Mouse (Mus musculus): ENCODE results near the gene Kif2c. TPM values are rescaled to one million over a fixed set of nuclear protein-coding genes. Genes with fewer than 3 reads are reported as not detected.

The Kif2c gene
- polyA plus RNA-seq (2012; rRNA removed) = 0.40 and 0.54 TPM in 2 replicates

- TF ChIP-seq POLR2A (IDR thresholded peaks at IDR 0.05; ENCODE audit: extremely low read depth, insufficient read depth, low read length) (peak; percentile 73; the same call in 1 of the 2 replicates), CTCF (IDR thresholded peaks at IDR 0.05; ENCODE audit: extremely low read depth, insufficient read depth, low read length) (no peak)
- Histone ChIP-seq H3K4me1 (ENCODE audit: control insufficient read depth, insufficient read depth, low read length) (no peaks in the 10 kb centered on the region), H3K4me3 (ENCODE audit: insufficient read depth, low read length) (peak within 1 kb of the TSS; percentile 43), H3K27ac (ENCODE audit: insufficient read depth, low read length) (no peak within 1 kb of the TSS)
Measured at GRCm38 (mm10) chr4:117181863-117182758, at the start of gene Kif2c. Gene Kif2c (minus strand): TSS chr4:117182639.

GRCm38 (mm10) chr4:117231208-117231607 is 48.8 kb upstream of the Kif2c start:
- Histone ChIP-seq H3K4me3 (ENCODE audit: insufficient read depth, low read length) (no peak overlapping the region), H3K27ac (ENCODE audit: insufficient read depth, low read length) (no peak overlapping the region), H3K4me1 (ENCODE audit: control insufficient read depth, insufficient read depth, low read length) (no peaks in the 10 kb centered on the region)
- TF ChIP-seq CTCF (IDR thresholded peaks at IDR 0.05; ENCODE audit: extremely low read depth, insufficient read depth, low read length) (no peak), POLR2A (IDR thresholded peaks at IDR 0.05; ENCODE audit: extremely low read depth, insufficient read depth, low read length) (no peak)

GRCm38 (mm10) chr4:117230331-117230730 is 47.9 kb upstream of the Kif2c start:
- no peak overlapping the region for H3K4me3 ChIP-seq (ENCODE audit: insufficient read depth, low read length)
- TF ChIP-seq POLR2A (IDR thresholded peaks at IDR 0.05; ENCODE audit: extremely low read depth, insufficient read depth, low read length) = no peak
- no peak for TF ChIP-seq CTCF (IDR thresholded peaks at IDR 0.05; ENCODE audit: extremely low read depth, insufficient read depth, low read length)
- H3K4me1 ChIP-seq (ENCODE audit: control insufficient read depth, insufficient read depth, low read length) = no peaks in the 10 kb centered on the region
- H3K27ac ChIP-seq (ENCODE audit: insufficient read depth, low read length) = no peak overlapping the region

GRCm38 (mm10) chr4:117229590-117229989 is 47.2 kb upstream of the Kif2c start:
- Histone ChIP-seq H3K4me3 (ENCODE audit: insufficient read depth, low read length) (no peak overlapping the region), H3K4me1 (ENCODE audit: control insufficient read depth, insufficient read depth, low read length) (peaks cover 3% of the 10 kb centered on the region), H3K27ac (ENCODE audit: insufficient read depth, low read length) (no peak overlapping the region)
- no peak for TF ChIP-seq POLR2A (IDR thresholded peaks at IDR 0.05; ENCODE audit: extremely low read depth, insufficient read depth, low read length)
- no peak for TF ChIP-seq CTCF (IDR thresholded peaks at IDR 0.05; ENCODE audit: extremely low read depth, insufficient read depth, low read length)

- H3K27ac ChIP-seq (ENCODE audit: insufficient read depth, low read length) = no peak overlapping the region
- H3K4me1 ChIP-seq (ENCODE audit: control insufficient read depth, insufficient read depth, low read length) = peaks cover 3% of the 10 kb centered on the region
- TF ChIP-seq POLR2A (IDR thresholded peaks at IDR 0.05; ENCODE audit: extremely low read depth, insufficient read depth, low read length) = no peak
- TF ChIP-seq CTCF (IDR thresholded peaks at IDR 0.05; ENCODE audit: extremely low read depth, insufficient read depth, low read length) = no peak
- no peak overlapping the region for H3K4me3 ChIP-seq (ENCODE audit: insufficient read depth, low read length)
Measured at GRCm38 (mm10) chr4:117225250-117225649, 42.8 kb upstream of the Kif2c start.

GRCm38 (mm10) chr4:117224122-117224521 is 41.7 kb upstream of the Kif2c start:
- Histone ChIP-seq H3K27ac (ENCODE audit: insufficient read depth, low read length) (no peak overlapping the region), H3K4me1 (ENCODE audit: control insufficient read depth, insufficient read depth, low read length) (peaks cover 3% of the 10 kb centered on the region), H3K4me3 (ENCODE audit: insufficient read depth, low read length) (no peak overlapping the region)
- no peak for TF ChIP-seq CTCF (IDR thresholded peaks at IDR 0.05; ENCODE audit: extremely low read depth, insufficient read depth, low read length)
- TF ChIP-seq POLR2A (IDR thresholded peaks at IDR 0.05; ENCODE audit: extremely low read depth, insufficient read depth, low read length) = no peak

- TF ChIP-seq CTCF (IDR thresholded peaks at IDR 0.05; ENCODE audit: extremely low read depth, insufficient read depth, low read length) (no peak), POLR2A (IDR thresholded peaks at IDR 0.05; ENCODE audit: extremely low read depth, insufficient read depth, low read length) (no peak)
- Histone ChIP-seq H3K4me1 (ENCODE audit: control insufficient read depth, insufficient read depth, low read length) (peaks cover 3% of the 10 kb centered on the region), H3K27ac (ENCODE audit: insufficient read depth, low read length) (no peak overlapping the region), H3K4me3 (ENCODE audit: insufficient read depth, low read length) (no peak overlapping the region)
Measured at GRCm38 (mm10) chr4:117223001-117223400, 40.6 kb upstream of the Kif2c start.

- TF ChIP-seq CTCF (IDR thresholded peaks at IDR 0.05; ENCODE audit: extremely low read depth, insufficient read depth, low read length) (no peak), POLR2A (IDR thresholded peaks at IDR 0.05; ENCODE audit: extremely low read depth, insufficient read depth, low read length) (no peak)
- Histone ChIP-seq H3K4me1 (ENCODE audit: control insufficient read depth, insufficient read depth, low read length) (peaks cover 6% of the 10 kb centered on the region), H3K4me3 (ENCODE audit: insufficient read depth, low read length) (no peak overlapping the region), H3K27ac (ENCODE audit: insufficient read depth, low read length) (no peak overlapping the region)
Measured at GRCm38 (mm10) chr4:117221836-117222235, 39.4 kb upstream of the Kif2c start.

- Histone ChIP-seq H3K4me3 (ENCODE audit: insufficient read depth, low read length) (no peak overlapping the region), H3K27ac (ENCODE audit: insufficient read depth, low read length) (no peak overlapping the region), H3K4me1 (ENCODE audit: control insufficient read depth, insufficient read depth, low read length) (peaks cover 6% of the 10 kb centered on the region)
- TF ChIP-seq CTCF (IDR thresholded peaks at IDR 0.05; ENCODE audit: extremely low read depth, insufficient read depth, low read length) (no peak), POLR2A (IDR thresholded peaks at IDR 0.05; ENCODE audit: extremely low read depth, insufficient read depth, low read length) (no peak)
Measured at GRCm38 (mm10) chr4:117220741-117221515, 38.5 kb upstream of the Kif2c start.

All from cortical plate, adult 2 months (tissue).